Mouse (Mus musculus) urinary bladder, postnatal 36 days (tissue): Measurements from ENCODE around the gene Zfp804b.
A peak's percentile ranks its signal among the peaks of the same experiment; 100 is the strongest.
"Not testable (repeated sequence)": the region's sequence is repeated elsewhere in the genome, so short reads cannot be mapped to it uniquely, and the experiment has no call there.

Source experiments
- DNase-seq, 2 experiments: peaks; one replicate each; pipeline ENCODE4 v3.0.0; 2022; ENCODE audit warnings: low spot score in 2 of 2, mixed read lengths in 1 of 2

The Zfp804b gene

GRCm38 (mm10) chr5:7344145-7345010, at the start of gene Zfp804b:
TSS of gene Zfp804b (minus strand) at chr5:7344756.
- peak in 1 of 2 experiments; percentile 14 for DNase-seq

GRCm38 (mm10) chr5:7364616-7365015, 20.1 kb upstream of the Zfp804b start:
- not testable (repeated sequence) for DNase-seq

DNA sequence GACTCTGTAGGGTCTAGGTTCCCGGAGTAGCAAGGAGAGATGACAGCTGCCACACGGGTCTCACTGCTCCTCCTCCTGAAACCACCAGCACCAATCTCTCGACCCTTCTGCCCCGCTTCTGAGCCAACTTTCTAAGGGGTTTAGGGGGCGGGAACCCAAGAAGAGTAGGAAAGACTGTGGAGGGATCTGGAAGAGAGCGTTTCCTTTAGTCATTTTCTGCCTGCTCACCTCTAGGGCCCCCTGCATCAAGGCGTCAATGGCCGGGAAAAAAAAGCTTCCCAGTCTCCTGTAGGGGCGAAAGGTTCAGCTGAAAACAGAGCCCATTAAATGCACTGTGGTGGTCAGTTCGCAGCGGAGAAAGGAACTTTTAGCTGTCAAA, 444 bp upstream of the Zfp804b start:
- no peak for DNase-seq

DNA sequence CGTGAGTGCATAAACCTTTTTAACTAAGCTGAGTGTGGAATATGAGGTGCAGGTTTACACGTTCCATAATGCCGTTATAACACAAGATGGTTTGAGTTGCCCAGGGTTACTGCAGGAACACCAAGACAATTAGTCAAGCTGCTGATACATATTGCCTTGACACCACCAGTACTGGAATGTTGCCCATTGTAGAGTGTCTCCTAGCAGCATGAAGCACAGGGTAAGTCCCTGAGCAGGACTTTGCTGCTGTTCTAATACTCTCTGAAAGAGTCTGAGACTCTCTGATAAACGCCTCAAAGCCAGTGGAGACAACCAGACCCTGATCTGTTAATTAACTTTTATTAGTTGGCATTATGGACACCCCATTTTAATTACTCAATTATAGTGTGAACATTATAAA, 19.0 kb downstream of the Zfp804b start:
- no peak for DNase-seq

GRCm38 (mm10) chr5:7303819-7304218, 40.7 kb downstream of the Zfp804b start, which contains the start of gene Tex47:
TSS of gene Tex47 (plus strand) at chr5:7304119.
- DNase-seq, result no peak

DNA sequence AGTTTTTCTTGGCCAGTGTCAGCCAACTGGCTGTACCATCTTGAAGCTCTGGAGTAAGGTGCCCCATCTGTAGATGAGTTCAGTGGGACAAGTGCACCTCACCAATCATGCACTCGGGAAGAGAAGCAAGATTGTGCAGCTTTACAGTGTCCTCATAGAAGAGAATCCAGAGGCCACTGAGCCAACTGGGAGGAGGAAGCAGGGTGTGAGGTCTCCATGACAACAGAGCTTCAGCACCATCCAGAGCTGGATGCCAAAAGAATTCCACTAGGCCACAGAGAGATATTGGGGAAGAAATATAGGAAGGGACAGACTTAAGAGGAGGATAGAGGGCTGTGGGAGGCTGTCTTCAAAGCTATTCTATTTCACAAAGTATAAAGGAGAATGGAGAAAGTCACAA, 41.6 kb downstream of the Zfp804b start:
- no peak for DNase-seq

DNA sequence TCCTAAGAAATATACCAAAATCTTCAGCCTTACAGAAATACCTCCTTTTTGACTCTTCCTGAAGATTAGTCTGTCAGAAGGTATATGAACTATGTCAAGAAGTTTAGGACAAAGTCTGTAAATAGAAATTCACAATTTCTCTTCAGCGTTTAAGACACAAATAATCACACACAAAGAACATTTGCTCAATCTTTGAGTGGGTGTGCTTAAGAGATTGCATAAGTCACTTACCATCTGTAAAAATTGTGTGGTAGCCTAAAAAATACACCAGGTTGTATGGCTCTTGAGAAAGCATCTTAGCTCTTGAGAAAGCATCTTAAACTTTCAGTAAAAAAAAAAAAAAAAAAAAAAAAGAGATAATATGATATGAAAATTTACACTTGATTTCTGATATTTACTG, 60.2 kb downstream of the Zfp804b start:
- no peak for DNase-seq

DNA sequence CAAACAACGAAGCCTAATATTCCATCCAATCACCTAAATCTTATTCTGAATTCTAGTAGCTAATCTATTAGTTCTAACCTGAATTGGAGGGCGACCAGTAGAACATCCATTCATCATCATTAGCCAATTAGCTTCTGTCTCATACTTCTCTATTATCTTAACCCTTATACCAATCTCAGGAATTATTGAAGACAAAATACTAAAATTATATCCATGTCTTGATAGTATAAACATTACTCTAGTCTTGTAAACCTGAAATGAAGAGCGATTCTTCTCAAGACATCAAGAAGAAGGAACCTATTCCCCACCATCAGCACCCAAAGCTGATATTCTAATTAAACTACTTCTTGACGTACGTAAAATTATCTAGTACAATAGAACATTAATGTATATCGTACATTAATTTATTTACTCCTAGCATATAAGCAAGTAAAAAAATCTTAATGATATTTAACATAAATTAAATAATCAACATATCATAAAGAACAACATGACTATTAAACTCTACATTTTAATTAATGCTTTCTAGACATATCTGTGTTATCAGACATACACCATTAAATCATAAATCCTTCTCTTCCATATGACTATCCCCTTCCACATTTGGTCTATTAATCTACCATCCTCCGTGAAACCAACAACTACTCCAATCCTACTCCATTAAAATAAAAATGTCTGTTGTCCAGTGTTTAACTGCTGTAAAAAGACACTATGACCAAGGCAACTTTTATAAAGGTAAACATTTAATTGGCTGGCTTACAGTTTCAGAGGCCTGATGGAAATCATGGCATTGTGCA, 67.7 kb downstream of the Zfp804b start:
- no peak for DNase-seq

DNA sequence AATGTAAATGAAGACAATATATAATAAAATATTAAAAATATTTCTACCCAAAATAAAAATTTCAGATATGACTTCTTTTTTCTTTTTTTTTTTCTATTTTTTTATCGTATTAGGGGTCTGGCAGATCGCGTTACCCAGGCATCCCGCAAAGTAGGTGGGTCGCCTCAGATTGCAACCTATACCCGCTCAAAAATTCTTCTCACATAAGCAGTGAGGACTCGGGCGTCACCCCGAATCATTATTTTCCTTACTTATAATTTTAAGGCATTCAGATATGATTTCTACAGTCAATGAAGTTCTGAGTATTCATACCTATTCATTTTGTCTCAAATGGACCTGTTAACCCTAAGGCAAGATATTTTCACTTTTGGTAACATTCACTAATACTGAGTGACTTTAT, 167.0 kb downstream of the Zfp804b start:
- no peak for DNase-seq

GRCm38 (mm10) chr5:7139658-7140057, 204.9 kb downstream of the Zfp804b start:
- DNase-seq, result no peak

- DNase-seq, result no peak
Measured at GRCm38 (mm10) chr5:7102387-7102786, 242.2 kb downstream of the Zfp804b start.

- DNase-seq, result no peak
Measured at GRCm38 (mm10) chr5:7073936-7074631, 270.5 kb downstream of the Zfp804b start.

DNA sequence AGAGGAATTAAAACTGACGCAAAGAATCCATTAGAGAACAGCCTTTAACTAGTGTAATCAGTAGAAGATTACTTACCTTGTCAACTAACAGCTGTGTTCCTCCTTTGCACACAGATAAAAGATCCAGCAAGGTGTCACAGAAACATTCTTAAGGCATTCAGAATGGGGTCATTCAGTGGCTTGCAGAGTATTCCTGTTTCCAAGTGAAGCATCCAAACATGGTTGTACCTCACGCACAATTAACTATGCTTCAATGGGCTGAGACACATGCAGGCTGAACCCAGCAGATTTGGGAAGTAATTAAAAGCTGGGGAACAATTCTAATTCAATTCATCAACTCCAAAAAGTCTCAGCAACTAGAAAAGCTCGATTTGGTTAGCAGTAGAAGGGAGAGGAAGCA, 337.1 kb downstream of the Zfp804b start:
- DNase-seq, result no peak

DNA sequence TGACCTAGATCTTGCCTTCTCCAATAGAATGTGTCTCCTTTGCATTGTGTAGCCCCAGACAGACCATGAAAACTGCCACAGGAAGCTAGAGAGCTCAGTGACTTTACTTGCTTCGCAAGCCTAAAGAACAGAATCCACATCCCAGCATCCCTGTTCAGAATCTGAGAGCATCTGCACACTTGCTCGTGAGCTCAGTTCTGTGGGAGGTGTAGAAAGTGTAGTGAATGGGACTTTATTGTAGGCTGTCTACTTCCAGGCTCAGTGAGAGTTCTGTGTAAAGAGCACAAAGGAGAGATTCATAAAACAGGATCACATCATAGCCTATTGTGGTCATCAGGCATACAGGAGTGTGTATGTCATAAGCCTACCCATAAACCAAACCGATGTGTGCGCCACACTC, 360.6 kb downstream of the Zfp804b start:
- DNase-seq, result no peak

- DNase-seq, result no peak
Measured at GRCm38 (mm10) chr5:6934837-6935236, 409.7 kb downstream of the Zfp804b start.

DNA sequence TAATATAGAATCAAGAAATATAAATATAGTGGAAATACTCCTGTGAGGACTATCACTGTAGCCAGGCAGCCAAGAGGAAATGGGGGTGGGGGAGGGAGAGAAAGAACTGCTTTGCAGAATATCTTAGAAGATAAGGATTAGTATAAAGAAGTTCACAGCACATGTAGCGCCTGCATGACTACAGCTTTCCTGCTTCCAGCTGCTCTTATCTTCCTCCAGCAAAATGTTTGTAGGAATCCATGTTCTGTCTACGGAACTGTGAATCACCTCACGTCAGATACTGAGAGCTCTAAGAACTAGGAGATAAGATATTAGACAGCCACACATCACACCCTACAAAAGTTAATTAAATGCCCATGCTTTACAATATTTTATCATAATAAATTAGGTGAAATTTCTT, 433.3 kb downstream of the Zfp804b start:
- DNase-seq, result no peak

- no peak for DNase-seq
Measured at GRCm38 (mm10) chr5:6881396-6881795, 463.2 kb downstream of the Zfp804b start.

- DNase-seq, result no peak
Measured at GRCm38 (mm10) chr5:6871566-6871965, 473.0 kb downstream of the Zfp804b start.

DNA sequence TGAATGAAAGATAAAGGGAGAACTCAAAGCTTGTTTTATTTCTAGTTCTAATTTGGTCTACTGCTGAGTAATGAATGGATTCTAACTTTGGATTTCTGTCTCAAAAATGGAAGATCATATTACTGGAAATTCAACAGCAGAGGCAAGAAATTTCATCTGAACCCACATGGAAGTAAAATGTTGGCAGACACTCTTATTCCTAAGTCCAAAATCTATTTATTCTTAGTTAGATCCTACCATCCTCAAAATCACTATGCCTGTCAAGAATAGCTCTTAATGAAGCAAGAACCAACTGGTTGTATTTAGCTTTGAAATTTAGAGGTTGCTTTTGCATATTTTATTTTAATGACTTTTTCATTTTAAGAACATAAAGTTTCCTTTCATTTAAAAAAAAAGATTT, 473.6 kb downstream of the Zfp804b start:
- DNase-seq, result no peak

DNA sequence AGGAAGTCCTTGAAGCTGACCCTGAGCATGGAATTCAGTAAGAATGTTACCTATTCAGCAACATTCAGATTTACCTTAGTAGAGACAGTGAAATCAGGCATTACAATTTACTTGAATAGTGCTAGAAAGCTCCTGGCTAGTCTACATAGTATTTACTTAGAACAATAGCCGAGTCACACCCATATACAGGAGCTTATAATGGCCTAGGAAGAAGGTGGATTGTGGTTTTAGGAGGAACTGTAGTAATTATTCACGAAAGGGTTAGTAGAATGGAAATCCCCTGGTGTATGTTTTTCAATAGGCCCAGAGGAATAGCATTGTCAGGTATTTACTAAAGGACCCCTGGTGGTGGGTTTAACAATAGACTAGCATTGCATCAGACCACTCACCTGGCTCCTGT, 549.2 kb downstream of the Zfp804b start:
- DNase-seq, result no peak

DNA sequence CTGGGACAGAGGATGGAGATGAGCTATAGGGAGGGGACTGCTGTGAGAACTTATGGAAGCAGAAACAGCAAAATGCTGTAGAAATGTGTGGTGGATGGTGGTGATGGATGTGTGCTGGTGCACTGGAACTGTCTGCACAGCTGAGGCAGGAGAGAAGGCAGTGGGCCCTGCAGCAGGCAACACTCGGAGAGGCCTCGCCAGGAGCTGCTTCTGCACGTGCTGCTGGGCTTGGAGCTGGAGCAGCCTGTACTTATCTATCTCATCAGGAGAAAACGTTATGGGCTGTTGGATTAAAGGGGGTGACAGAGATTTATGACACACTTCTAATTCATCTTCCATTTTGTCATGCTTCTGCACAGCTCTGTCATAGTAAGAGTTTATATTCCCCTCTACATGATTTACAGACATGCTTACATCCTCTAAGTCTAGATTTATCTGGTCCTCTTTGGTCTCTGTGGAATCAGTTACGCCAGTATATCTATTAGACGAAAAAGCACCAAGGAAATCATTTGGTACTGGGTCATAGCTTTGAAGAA, 575.1 kb downstream of the Zfp804b start:
- DNase-seq, result no peak
